Mouse (Mus musculus) adrenal gland, adult 18-20 months (tissue): ENCODE measurements around the gene Pax4. TPM values are rescaled to one million over a fixed set of nuclear protein-coding genes. Genes with fewer than 3 reads are reported as not detected.
A peak's percentile ranks its signal among the peaks of the same experiment; 100 is the strongest.

Experiments used
- DNase-seq, 2 experiments: peaks; one replicate each; pipeline ENCODE4 v3.0.0; 2021 to 2022; ENCODE audit warnings: low spot score in 2 of 2
- long read RNA-seq, 2 experiments: library from polyadenylated mRNA; stranded (forward); transcript quantifications; one replicate each; pipeline ENCODE4 v2.0.0; 2021
- total RNA-seq, 2 experiments: library from RNA; stranded (reverse); gene quantifications; 1 replicate in 1 of 2; 2 replicates in 1 of 2; pipeline ENCODE4 v1.2.3; 2021

The Pax4 gene
- total RNA-seq = not detected
- long read RNA-seq, experiment 1 = 0 reads
- long read RNA-seq, experiment 2 = 0 reads

- no peak for DNase-seq
Measured at GRCm38 (mm10) chr6:28449253-28449652, at the start of gene Pax4. Gene Pax4, minus strand, starts transcription at chr6:28449353.

DNA sequence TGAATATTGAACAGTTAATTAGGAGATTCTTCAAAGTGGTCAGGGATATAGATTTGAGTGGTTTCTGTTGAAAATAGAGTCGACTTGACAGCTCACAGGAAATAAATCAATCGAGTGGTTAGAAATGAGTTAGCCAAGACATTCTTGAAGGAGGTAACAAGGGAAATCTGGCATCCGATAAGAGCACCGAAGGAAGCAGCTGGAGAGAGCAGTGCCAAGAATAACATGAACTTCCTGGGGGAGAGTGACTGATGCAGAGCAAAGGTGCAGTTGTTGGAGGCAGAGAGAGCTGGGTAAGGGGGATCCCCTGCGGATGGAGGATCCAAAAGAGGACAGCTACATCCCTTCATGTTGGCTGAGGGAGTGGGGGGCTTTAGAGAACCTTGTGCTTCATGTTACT is 48.7 kb upstream of the Pax4 start:
- no peak for DNase-seq

DNA sequence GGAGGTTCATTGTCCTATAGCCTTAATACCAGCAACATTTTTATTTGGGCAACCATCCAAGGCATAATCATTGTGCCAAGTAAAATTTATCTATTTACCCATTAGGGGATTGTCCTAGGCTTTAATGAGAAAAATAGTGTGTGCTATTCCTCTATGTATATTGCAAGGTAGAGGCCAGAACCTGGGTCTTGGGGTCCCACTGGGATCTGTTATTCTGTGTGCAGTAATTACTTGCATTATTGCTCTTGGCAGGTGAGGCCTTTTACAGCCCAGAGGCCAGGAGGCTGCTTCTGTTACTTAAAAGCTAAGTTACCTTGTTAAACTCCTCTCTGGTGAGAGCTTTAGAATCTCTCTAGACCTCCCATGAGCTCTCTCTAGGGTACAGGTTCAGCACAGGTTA is 42.0 kb upstream of the Pax4 start:
- DNase-seq = no peak

DNA sequence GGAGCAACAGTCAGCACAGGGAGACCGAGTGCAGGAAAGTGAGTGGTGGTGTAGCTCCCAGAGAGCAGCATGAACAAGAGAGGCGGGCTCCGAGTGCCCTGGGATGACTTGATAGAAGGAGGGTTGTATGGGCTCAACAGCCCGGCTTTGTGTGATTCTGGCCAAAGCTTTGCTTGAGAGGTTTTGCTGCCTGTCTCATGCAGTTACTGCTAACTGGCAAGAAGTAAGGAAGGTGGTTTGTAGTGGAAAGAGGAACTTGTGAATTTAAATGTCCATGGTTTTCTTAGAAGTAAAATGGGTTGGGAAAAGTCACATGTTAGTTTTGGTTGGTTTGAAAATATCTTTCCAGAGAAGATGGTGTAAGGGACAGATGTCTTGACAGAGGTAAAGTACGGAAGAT is 41.5 kb upstream of the Pax4 start:
- no peak for DNase-seq

DNA sequence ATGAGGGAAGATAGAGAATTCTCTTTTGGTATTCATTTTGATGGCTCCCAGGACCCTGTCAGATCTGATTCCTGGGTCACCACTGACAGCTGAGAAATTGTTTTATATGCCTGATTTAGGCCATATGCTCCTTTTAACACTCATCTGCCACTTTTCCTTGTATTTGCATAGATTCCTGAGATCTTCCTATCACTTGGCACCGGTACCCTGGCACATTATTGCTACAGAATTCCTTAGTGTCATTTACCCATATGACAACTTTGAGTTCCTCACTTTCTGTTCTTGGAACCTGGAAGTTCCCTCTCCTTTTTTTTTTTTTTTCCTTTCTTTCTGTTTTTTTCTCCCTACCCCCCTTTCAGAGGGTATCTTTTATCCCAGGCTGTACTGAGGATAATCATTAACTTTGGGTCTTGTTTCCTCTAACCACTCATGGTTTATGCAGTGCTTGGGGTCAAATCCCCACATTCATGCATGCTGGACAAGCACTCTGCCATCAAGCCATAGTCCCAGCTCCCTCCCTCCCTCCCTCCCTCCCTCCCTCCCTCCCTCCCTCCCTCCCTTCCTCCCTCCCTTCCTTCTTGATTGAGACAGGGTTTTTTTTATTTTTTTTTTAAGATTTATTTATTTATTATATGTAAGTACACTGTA is 39.2 kb upstream of the Pax4 start:
- DNase-seq = no peak

- DNase-seq = no peak
Measured at GRCm38 (mm10) chr6:28486905-28487304, 37.8 kb upstream of the Pax4 start.

DNA sequence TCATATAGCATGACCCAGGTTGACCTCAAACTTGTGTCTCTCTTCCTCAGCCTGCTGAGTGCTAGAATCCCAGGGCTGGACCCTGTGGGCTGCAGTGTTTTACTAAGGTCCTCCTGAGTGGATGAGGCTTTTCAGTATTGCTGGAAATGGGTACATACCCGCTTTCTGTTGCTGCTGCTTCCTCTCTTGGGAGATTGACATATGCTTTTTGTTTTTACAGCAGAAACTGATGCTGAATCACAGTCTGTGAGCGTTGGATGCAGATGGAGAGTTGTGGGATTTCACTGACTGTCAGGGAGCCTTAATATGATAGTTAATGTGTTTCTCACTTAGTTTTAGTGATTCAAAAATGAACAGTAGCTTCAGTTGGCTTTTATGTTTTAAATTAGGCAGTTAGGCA is 37.3 kb upstream of the Pax4 start:
- no peak for DNase-seq

DNA sequence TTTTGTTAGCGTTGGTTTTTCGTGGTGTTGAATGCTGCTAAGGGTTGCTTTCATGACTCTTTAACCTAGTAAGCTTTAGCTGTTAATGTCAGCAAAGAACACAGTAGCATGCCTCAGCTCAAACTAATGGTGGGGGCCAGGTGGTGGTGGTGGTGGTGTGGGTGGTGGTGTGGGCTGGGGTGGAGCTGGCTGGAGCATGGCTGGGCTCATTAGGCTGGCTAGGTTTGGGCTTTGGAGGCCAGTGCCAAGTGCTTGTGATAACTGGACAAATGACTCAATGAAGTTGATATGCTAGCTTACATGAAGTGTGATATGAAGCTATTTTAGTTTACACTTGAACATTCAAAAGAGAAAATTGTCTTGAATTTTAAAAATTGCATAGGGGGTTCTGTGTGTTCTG is 36.9 kb upstream of the Pax4 start:
- no peak for DNase-seq

GRCm38 (mm10) chr6:28482711-28483315 is 33.7 kb upstream of the Pax4 start:
- no peak for DNase-seq

- no peak for DNase-seq
Measured at GRCm38 (mm10) chr6:28480752-28481492, 31.8 kb upstream of the Pax4 start.

DNA sequence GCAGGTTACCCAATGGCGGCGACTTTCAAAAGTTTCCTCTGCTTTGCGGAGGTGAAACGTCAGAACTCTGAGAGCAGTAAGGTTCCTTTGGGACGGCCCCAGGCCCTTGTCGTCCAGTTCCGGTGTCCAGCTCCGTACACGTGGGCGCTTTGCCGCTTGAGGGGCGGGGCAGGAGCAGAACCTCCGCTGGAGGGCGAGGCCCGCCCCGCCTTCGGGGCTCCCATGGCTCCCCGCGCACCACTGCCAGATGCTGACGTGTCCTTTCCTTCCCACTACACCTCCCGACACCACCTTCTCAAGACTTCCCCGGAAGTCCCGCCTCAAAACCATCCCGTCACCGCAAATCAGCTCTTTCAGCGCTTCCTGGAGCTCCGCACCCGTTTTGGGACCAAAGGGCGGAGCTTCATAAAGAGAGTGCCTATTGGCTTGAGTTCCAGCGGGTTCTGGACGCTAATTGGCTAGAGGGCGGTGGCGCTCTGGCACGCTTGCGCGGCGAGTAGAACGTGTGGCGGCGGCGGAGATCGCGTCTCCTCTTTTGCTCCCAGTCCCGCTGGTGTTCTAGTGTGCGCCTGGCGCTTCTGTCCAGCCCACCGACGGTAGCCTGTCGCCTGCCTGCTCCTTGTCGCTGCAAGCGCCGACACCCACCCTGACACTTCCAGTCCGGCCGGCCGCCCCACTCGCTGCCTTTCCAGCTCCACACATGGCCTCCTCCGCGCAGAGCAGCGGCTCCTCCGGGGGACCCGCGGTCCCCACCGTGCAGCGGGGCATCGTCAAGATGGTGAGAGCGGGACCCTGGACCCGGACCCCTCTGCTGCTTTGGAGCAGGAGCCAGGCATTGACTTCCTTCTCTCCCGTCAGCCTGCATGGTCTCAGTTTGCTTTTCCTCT is 31.0 kb upstream of the Pax4 start:
- DNase-seq = peak; percentile 90 to 92

DNA sequence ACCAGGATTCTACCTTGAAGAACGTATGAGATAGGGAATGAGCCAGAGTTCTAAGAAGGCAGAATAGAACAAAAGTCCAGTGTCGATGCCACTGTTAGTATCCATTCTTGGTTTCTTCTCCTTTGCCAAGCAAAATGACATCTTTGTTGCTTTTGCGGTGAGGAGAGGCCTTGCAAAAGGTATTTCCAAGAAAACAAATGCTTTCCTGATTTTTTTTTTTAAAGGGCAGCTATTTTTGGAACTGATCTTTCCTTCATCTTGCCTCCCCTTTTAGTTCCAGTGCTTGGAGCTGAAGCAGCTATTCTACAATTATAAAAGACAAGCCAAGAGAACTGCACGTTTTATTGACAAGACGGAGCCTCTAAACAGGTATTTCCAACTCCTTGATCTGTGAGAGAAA is 25.7 kb upstream of the Pax4 start, which contains the start of gene Snd1:
Snd1 (plus strand) TSS at position 301 of the 400 bp plus-strand sequence.
- no peak for DNase-seq

DNA sequence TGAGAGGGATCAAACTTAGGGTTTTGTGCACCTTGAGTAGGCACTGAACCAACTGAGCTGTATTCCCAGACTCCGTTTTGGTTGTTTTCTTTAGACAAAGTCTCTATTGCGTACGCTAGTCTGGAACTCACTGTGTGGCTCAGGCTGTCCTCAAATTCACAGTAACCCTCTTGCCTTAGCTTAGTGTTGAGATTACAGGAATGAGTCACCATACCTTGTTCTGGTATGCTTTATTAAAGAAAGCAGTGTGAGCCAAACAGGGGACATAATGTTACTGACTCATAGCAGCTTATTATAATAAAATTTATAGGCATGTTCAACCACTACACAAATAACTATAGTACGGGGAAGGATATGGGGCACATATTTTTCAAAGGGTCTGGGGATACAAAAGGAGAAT is 25.1 kb upstream of the Pax4 start:
- DNase-seq = no peak

DNA sequence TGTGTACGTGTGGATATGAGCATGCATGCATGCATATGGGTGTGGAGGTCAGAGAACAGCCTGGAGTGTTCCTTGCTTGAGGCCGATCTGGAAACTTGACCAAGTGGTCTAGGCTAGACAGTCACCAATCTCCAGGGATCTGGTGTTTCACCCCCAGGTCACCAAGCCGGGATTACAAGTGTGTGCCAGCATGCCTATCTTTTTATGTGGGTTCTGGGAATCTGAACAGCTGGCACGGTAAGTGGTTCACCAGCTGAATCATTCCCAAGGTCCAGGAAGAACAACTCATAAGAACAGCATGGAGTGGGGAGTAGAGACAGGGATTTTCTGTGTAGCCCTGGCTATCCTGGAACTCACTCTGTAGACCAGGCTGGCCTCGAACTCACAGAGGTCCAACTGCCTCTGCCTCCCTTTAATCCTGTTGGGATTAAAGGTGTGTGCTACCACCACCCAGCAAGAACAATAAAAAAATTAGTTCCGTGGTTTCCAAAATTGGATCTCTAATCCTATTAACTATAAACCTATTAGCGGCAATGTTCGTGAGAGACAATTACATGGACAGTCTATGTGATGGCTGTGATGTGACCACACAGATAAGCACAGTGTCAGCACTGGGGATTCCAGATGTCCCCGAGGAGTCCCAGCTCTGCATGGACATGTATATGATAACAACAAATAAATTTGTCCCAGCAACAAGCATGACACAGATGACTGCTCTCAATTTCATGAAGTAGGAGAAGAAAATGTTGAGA is 22.3 kb upstream of the Pax4 start:
- no peak for DNase-seq

- no peak for DNase-seq
Measured at GRCm38 (mm10) chr6:28470621-28471020, 21.5 kb upstream of the Pax4 start.

GRCm38 (mm10) chr6:28470017-28470602 is 21.0 kb upstream of the Pax4 start:
- DNase-seq = no peak

DNA sequence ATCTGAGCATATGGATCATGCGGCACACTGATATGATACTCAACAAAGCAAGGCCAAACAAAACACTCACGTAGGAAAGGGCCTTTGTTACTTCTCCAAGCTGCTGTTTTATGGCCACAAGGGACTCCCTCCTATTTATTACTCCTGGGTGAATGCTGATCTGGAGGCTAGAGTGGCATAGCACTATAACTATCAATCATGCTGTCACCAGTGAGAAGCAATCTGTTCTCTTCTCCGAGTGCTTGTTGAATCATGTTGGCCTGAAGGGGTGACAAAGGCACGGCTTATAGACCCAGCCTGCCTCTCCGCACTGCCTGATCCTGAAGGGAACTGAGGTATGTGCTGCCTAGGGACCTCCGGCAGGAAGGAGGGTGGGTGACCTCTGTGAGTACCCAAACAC is 15.5 kb upstream of the Pax4 start:
- DNase-seq = no peak

DNA sequence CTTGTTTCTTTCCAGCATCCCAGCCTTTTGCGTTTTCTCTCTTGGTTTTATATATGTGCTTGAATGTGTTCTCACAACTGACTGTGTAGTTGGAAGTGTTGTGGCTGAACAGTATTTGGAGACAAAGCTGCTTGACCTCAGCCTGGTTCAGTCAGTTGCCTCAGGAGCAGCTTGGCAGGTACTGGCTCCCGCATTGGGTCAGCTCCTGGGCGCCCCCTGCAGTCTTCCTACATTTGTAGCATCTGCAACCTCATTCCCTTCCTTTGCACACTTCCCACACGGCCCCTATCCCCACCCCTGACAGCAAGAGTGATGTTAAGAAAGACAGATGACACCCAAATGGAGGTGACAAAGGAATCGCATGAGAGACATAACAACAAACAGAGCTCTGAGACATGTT is 11.4 kb upstream of the Pax4 start:
- DNase-seq = peak; percentile 68 to 74

DNA sequence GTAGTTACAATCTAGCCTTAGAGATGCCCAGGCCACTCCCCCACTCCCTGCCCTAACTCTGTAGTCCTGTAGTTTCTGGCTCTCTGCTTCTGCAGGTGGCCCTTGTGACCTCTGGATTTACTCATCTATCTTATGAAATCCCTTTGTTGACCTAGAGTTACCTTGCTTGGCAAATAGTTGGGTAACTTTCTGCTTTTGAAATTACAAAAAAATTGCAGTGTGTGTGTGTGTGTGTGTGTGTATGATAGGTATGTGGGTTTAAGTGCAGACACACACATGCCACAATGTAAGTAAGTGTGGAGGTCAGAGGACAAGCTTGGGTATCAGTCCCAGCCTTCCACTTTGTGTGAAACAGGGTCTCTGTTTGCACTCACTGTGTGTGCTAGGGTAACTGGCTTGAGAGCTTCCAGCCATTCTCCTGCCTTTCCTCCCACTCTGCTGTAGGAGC is 10.1 kb upstream of the Pax4 start:
- DNase-seq = no peak

DNA sequence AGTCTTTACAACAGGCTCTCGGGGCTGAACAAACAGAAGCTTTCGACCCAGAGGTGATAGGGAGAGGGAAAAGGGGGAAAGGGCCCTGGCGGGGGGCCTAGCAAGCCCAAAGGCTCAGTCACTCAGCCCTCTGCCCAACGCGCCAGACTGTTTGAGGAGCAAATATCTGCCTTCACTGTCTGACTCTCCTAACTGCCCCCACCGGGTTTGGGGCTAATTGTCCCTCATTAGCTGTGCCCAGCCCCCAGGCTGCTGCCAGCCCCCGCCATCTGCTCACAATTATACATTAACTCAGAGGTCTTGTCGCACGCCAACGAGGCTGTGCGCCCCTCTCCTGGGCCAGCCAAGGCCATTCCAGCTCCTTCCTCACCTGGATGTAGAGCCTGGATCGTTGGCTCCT is 1.8 kb upstream of the Pax4 start:
- no peak for DNase-seq
